Mouse (Mus musculus) CH12F3 (cell line): ENCODE results near the gene Vta1.

Experiments
- in situ Hi-C: fragments of 300-500 bp; cut with MboI; formaldehyde crosslinking; loops from 2 replicates; pipeline ENCODE4 v1.14.3; 2020; ENCODE audit warnings: low sequenced_read_pairs

The Vta1 gene

DNA sequence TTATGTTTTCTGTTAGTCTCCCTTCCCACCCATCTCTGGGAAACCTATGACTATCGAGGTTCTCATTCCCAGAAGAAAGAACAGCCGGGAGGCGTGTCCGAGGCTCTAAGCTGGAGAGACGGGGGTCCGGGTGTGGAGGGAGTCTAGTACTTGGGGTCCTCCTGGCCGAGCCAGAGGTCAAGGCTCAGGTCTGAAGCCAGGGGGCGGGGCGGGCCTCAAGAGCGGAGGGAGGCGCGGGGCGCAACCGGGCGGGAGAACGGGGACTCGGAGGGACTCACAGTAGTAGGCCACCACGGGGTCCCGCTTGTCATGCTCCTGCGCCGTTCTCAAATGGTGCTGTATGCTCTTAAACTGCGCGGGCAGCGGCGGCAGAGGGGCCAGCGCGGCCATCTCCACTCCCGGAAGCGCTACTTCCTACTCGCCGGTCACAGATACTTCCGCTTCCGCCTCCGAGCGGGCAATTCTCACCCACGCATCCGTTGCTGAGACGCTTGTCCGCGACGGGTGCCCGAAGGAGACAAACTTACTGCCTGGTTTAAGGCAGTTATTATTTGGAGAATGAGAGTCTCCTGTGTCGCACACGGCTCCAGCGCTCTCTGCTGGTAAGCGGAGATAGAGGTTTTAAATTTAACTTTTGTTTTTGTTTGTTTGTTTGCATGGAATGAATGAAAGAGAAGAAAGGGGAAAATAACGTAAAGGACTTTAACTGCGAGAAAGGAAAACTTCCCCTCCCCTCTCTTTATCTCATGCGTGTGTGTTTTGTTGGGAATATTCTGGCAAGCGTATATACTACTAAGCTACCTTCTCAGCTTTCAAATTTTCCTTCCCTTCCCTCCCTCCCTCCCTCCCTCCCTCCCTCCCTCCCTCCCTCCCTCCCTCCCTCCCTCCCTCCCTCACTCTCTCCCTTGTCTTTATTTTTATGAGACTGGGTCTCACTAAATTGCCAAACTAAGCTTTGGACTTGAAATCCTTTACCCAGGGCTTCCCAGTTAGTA is at the start of gene Vta1, which contains the start of gene Nmbr:
TSS of gene Vta1 (minus strand) at position 489 of the 995 bp plus-strand sequence.
TSS of gene Nmbr (plus strand) at position 520 of the 995 bp plus-strand sequence.
- in situ Hi-C loops, result no loop called here

- in situ Hi-C loops, result no loop called here
These were observed 28.9 kb upstream of the Vta1 start for GRCm38 (mm10) chr10:14734285-14734684.

DNA sequence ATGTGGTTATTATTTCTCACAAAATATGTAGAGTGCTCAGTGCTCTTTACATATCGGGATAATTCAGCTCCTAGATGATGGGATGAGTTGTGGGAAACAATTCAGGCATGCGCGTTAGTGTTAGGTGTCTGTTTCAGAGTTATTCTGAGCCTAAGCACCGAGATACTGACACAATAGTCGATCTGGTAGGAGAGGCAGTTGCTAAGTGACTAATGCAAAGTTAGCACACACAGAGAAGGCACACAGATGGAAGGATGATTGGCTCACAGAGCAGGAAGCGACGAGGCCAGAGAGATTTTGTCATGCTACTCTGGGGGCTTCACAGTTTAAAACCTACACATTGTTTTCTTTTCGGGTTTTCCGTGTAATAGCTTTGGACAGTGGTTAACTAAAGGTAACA is 20.3 kb upstream of the Vta1 start:
- in situ Hi-C loops, result no loop called here

DNA sequence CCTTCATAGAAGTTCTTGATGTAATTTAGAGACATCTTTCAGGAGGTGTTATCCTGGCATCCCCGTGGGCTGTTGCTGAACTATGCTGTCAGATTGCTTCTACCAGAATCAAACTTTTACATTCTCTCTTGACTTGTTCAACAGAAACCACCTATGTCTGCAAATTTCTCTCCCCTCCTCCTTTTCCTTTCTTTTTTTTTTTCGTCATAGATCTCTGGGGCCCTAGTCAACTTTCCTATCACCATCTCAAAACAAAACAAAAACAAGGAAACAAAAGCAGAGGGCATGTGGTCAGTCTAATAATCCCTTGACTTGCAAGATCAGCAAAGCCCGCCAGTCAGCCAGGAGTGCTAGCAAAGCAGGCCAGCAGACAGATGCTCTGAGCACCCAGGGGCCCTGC is 12.8 kb upstream of the Vta1 start, which contains the start of gene Gje1:
TSS of gene Gje1 (minus strand) at position 101 of the 400 bp plus-strand sequence.
- in situ Hi-C loops, result no loop called here

GRCm38 (mm10) chr10:14703830-14704420 is 1.4 kb downstream of the Vta1 start:
- in situ Hi-C loops, result no loop called here

- in situ Hi-C loops, result no loop called here
These were observed 2.1 kb downstream of the Vta1 start for GRCm38 (mm10) chr10:14703239-14703638.

DNA sequence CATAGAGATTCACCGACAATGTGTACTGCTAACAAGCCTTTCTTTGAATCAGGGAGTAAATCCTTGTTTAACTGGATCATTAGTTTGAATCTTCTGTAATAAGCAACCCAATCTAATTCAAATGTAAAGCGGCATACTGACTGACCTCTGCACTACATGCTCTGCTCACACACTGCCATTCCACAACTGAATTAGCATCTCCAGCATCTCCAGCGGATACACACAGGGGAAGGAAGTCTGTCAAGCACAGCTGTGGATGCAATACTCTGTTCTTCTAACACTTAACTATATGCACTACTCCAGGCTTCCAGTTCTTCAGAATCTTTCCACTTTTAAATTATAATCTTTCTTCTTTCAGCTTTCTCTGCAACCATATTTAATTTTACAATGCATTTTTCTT is 15.0 kb downstream of the Vta1 start:
- in situ Hi-C loops, result no loop called here

- in situ Hi-C loops, result no loop called here
These were observed 16.4 kb downstream of the Vta1 start for GRCm38 (mm10) chr10:14688785-14689442.

GRCm38 (mm10) chr10:14685663-14686062 is 19.7 kb downstream of the Vta1 start:
- in situ Hi-C loops, result no loop called here

- in situ Hi-C loops, result no loop called here
These were observed 39.2 kb downstream of the Vta1 start for GRCm38 (mm10) chr10:14666147-14666546.

GRCm38 (mm10) chr10:14660875-14661274 is 44.5 kb downstream of the Vta1 start:
- in situ Hi-C loops, result no loop called here

GRCm38 (mm10) chr10:14639635-14640034 is 65.7 kb downstream of the Vta1 start:
- in situ Hi-C loops, result no loop called here

DNA sequence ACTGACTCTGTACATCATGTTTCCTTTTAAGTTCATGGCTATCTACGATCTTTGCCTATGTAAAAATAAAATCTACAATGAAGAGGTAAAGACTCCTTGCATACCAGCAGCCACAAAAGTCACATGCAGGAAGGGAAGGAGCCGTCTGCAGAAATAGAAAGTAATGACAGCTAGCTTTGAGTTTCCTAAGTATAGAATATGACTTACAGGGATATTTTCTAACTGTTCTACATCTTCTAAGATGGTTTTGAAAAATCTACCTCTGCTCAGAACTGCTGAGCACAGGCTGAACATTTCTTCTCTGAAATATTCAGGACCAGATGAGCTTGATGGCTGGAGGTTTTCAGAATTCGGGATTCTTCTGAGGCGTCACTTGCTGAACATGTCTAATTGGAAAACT is 66.3 kb downstream of the Vta1 start:
- in situ Hi-C loops, result no loop called here

DNA sequence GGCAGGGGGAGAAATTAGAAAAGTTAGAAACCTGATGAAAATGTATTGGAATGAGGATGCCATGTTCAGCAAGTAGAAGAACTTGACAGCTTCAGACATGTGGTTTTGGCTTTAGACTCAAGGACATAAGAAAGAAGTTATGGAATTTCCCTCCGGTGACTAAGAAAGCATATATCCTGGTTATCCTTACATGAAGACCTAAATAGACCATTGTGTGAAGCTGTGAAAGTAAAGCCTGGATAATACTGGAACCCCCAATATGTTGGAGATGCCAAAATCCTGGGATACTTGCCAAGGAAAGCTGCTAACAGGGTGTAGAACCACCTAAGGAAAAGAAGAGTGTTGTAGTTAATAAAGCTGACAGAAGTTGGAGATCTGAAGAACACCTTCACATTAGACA is 79.7 kb downstream of the Vta1 start:
- in situ Hi-C loops, result no loop called here

DNA sequence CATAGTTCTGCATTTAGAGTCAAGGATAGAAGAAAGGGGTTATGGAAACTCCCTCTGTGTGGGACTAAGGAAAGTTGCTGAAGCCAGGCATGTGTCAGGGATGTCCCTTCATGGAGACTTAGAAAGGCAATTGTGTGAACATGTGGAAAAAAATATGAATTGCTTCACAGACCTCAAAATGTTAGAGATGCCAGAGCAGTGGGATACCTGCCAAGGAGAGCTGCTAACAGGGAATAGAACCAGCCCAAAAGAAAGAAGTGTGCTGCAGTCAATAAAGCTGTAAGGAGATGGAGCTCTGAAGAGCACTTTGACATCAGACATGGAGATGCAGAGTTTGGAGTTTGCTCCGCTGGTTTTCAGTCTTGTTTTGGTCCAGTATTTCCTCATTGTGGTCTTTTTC is 86.2 kb downstream of the Vta1 start:
- in situ Hi-C loops, result no loop called here

- in situ Hi-C loops, result no loop called here
These were observed 87.1 kb downstream of the Vta1 start for GRCm38 (mm10) chr10:14618301-14618700.

DNA sequence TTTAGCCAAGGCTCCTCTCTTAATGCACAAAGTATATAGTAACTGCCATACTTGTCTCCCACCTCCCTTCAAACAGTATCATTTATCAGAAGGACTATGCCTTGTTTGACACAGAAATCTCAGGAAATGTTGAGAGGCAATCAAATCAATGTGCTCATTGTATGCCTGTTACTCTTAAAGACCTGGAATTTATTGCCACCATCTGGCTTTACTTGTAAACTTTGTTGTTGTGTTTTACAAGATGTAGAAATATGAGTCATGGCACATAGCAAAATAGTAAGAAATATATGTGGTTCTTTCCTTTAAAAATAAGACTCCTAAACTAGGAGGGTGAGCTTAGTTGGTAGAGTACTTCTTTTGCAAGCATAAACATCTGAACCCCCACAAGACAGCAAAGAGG is 89.9 kb downstream of the Vta1 start:
- in situ Hi-C loops, result no loop called here

GRCm38 (mm10) chr10:14607597-14607996 is 97.8 kb downstream of the Vta1 start:
- in situ Hi-C loops, result no loop called here
